Mouse (Mus musculus) ES-E14 (cell line): ENCODE results near the gene St3gal4. TPM values are rescaled to one million over a fixed set of nuclear protein-coding genes. Genes with fewer than 3 reads are reported as not detected.
"Not testable (repeated sequence)": the region's sequence is repeated elsewhere in the genome, so short reads cannot be mapped to it uniquely, and the experiment has no call there.

Experiments
- DNase-seq: peaks from one replicate; pipeline ENCODE4 v3.0.0-alpha.2; 2013; ENCODE audit warnings: low read depth, low spot score
- H3K27ac ChIP-seq: 2 replicates; pipeline ENCODE4 v1.5.1; 2012; ENCODE audit warnings: low read depth, mild to moderate bottlenecking, low read length, moderate library complexity, mixed read lengths; ENCODE audit not compliant: poor library complexity, insufficient read depth, severe bottlenecking
- H3K36me3 ChIP-seq: 2 replicates; pipeline ENCODE4 v1.6.1; 2012; ENCODE audit warnings: mild to moderate bottlenecking, low read length, moderate library complexity, mixed read lengths; ENCODE audit not compliant: control insufficient read depth, poor library complexity, insufficient read depth, severe bottlenecking
- H3K4me1 ChIP-seq, 2 experiments: fragments of 150-350 bp in 1 of 2; sonication (generic) in 1 of 2; 2 replicates each; pipeline ENCODE4 v1.6.1; 2012; ENCODE audit warnings: low read length in 2 of 2, mild to moderate bottlenecking in 1 of 2, mixed read lengths in 1 of 2; ENCODE audit not compliant: control insufficient read depth in 2 of 2, insufficient read depth in 2 of 2, poor library complexity in 1 of 2
- H3K4me3 ChIP-seq, 2 experiments: fragments of 150-350 bp in 1 of 2; sonication (generic) in 1 of 2; 2 replicates each; pipeline ENCODE4 v1.5.1; 2012; ENCODE audit warnings: low read length in 2 of 2, low read depth in 1 of 2, mild to moderate bottlenecking in 1 of 2, mixed read lengths in 1 of 2; ENCODE audit not compliant: insufficient read depth in 1 of 2, poor library complexity in 1 of 2, severe bottlenecking in 1 of 2
- H3K9ac ChIP-seq: 2 replicates; pipeline ENCODE4 v1.6.1; 2012; ENCODE audit warnings: low read depth, mild to moderate bottlenecking, low read length, mixed read lengths; ENCODE audit not compliant: poor library complexity, insufficient read depth, severe bottlenecking
- H3K9me3 ChIP-seq: fragments of 150-350 bp; sonication (generic); 2 replicates; pipeline ENCODE4 v1.6.1; 2012; ENCODE audit warnings: low read depth, mild to moderate bottlenecking, low read length; ENCODE audit not compliant: control insufficient read depth, insufficient read depth
- CHD2 ChIP-seq: IDR thresholded peaks from 2 replicates; pipeline ENCODE4 v1.6.1; 2014; ENCODE audit warnings: mild to moderate bottlenecking, low read depth, low read length, inconsistent platforms
- HCFC1 ChIP-seq: IDR thresholded peaks from 2 replicates; pipeline ENCODE4 v1.6.1; 2012; ENCODE audit warnings: low read length, inconsistent platforms, borderline replicate concordance; ENCODE audit not compliant: insufficient read depth
- MAFK ChIP-seq: IDR thresholded peaks from 2 replicates; pipeline ENCODE4 v1.6.1; 2014; ENCODE audit warnings: mild to moderate bottlenecking, low read depth, low read length, inconsistent platforms; ENCODE audit not compliant: insufficient read depth
- ZC3H11A ChIP-seq: IDR thresholded peaks from 2 replicates; pipeline ENCODE4 v1.6.1; 2012; ENCODE audit warnings: low read depth, mild to moderate bottlenecking, inconsistent platforms, low read length, borderline replicate concordance
- ZNF384 ChIP-seq: IDR thresholded peaks from 2 replicates; pipeline ENCODE4 v1.6.1; 2012; ENCODE audit warnings: low read depth, low read length, inconsistent platforms
- in situ Hi-C, 2 experiments: fragments of 600-800 bp; cut with MboI; formaldehyde crosslinking; loops; one replicate each; pipeline ENCODE4 v1.15.1; 2025; ENCODE audit warnings: low sequenced_read_pairs in 2 of 2, inconsistent platforms in 1 of 2; ENCODE audit not compliant: unreplicated experiment in 2 of 2
- total RNA-seq: library from RNA; depleted of rRNA; stranded (reverse); fragments of 300-350 nt; gene quantifications from 2 replicates; pipeline ENCODE4 v1.2.3, GENCODE M21; 2012

St3gal4 gene
- total RNA-seq, 1 experiment = 9.7 TPM

- H3K36me3 ChIP-seq = peaks cover 10% of the 10 kb centered on the region
- H3K4me3 ChIP-seq = no peak overlapping the region
- no peaks in the 10 kb centered on the region for H3K9me3 ChIP-seq
- no peak overlapping the region for H3K27ac ChIP-seq
- no peak overlapping the region for H3K9ac ChIP-seq
- H3K4me1 ChIP-seq = no peaks in the 10 kb centered on the region
- no peak for DNase-seq
- in situ Hi-C loops = loop anchor here (25.0 kb wide), 2 partner anchors 294 to 669 kb away; partner anchors contain the start of gene Kirrel3 (in 1 of the 2)
- TF ChIP-seq ZC3H11A = no peak
- no peak for TF ChIP-seq CHD2
- TF ChIP-seq MAFK = no peak
- TF ChIP-seq ZNF384 = no peak
- TF ChIP-seq HCFC1 = no peak
These were observed 37.1 kb upstream of the St3gal4 start for GRCm38 (mm10) chr9:35156002-35156710.

- in situ Hi-C loops = loop anchor here (25.0 kb wide), 2 partner anchors 291 to 666 kb away; partner anchors contain the start of gene Kirrel3 (in 1 of the 2)
- no peaks in the 10 kb centered on the region for H3K4me1 ChIP-seq
- no peak overlapping the region for H3K9ac ChIP-seq
- no peaks in the 10 kb centered on the region for H3K9me3 ChIP-seq
- no peak for DNase-seq
- H3K36me3 ChIP-seq = peaks cover 10% of the 10 kb centered on the region; the same call in 1 of the 2 replicates
- H3K4me3 ChIP-seq = no peak overlapping the region
- no peak overlapping the region for H3K27ac ChIP-seq
- TF ChIP-seq CHD2 (no peak), ZC3H11A (no peak), MAFK (no peak), HCFC1 (no peak), ZNF384 (no peak)
These were observed 33.9 kb upstream of the St3gal4 start for GRCm38 (mm10) chr9:35152923-35153322.

- H3K27ac ChIP-seq, in situ Hi-C loops, H3K9ac ChIP-seq, H3K36me3 ChIP-seq, H3K4me1 ChIP-seq, H3K4me3 ChIP-seq, DNase-seq, H3K9me3 ChIP-seq: not testable (repeated sequence)
These were observed 29.8 kb upstream of the St3gal4 start for GRCm38 (mm10) chr9:35148822-35149221.

- DNase-seq, H3K36me3 ChIP-seq, in situ Hi-C loops: not testable (repeated sequence)
These were observed 28.2 kb upstream of the St3gal4 start for GRCm38 (mm10) chr9:35147261-35147660.

GRCm38 (mm10) chr9:35145829-35146228 lies 26.8 kb upstream of the St3gal4 start:
- TF ChIP-seq CHD2 = no peak
- TF ChIP-seq ZNF384 = no peak
- no peak for TF ChIP-seq MAFK
- TF ChIP-seq HCFC1 = no peak
- TF ChIP-seq ZC3H11A = no peak
- no peak overlapping the region for H3K9ac ChIP-seq
- no peak for DNase-seq
- H3K36me3 ChIP-seq = no peaks in the 10 kb centered on the region; the same call in 1 of the 2 replicates
- no peak overlapping the region for H3K27ac ChIP-seq
- 0 out of 4 replicates have a peak, but pooled peaks cover 0 to 2% of the 10 kb centered on the region in 2 experiments for H3K4me1 ChIP-seq
- H3K9me3 ChIP-seq = no peaks in the 10 kb centered on the region
- H3K4me3 ChIP-seq = no peak overlapping the region
- in situ Hi-C loops = no loop called here

More at GRCm38 (mm10) chr9:35147261-35147660, 28.2 kb upstream of the St3gal4 start:
- H3K4me1 ChIP-seq, H3K9me3 ChIP-seq, H3K27ac ChIP-seq, H3K4me3 ChIP-seq, H3K9ac ChIP-seq: not testable (repeated sequence)
